Mouse (Mus musculus) lung, embryonic 16.5 days (tissue): Measurements from ENCODE around the gene Crbn. TPM values are rescaled to one million over a fixed set of nuclear protein-coding genes. Genes with fewer than 3 reads are reported as not detected.
A peak's percentile ranks its signal among the peaks of the same experiment; 100 is the strongest.

Source experiments
- ATAC-seq: fragments of 200-750 bp; cut with Nextera tagmentation; 2 replicates; pipeline ENCODE4 v1.8.0; 2017; ENCODE audit warnings: low read depth, mild to moderate bottlenecking, moderate library complexity
- H3K27ac ChIP-seq: fragments of 300-500 bp; sonication (generic); 2 replicates; pipeline ENCODE4 v1.5.1; 2014; ENCODE audit warnings: mild to moderate bottlenecking, control low read depth, low read length
- H3K27me3 ChIP-seq: fragments of 300-500 bp; sonication (generic); 2 replicates; pipeline ENCODE4 v1.6.1; 2014; ENCODE audit warnings: low read depth, low read length, mixed read lengths; ENCODE audit not compliant: control insufficient read depth, insufficient read depth
- H3K36me3 ChIP-seq: fragments of 300-500 bp; sonication (generic); 2 replicates; pipeline ENCODE4 v1.6.1; 2014; ENCODE audit warnings: low read length; ENCODE audit not compliant: control insufficient read depth, insufficient read depth
- H3K4me1 ChIP-seq: fragments of 300-500 bp; sonication (generic); replicated peaks from 2 replicates; pipeline ENCODE4 v1.6.1; 2014; ENCODE audit warnings: low read length, mixed read lengths; ENCODE audit not compliant: control insufficient read depth, insufficient read depth
- H3K4me2 ChIP-seq: fragments of 300-500 bp; sonication (generic); 2 replicates; pipeline ENCODE4 v1.6.1; 2014; ENCODE audit warnings: low read depth, low read length, control low read depth
- H3K4me3 ChIP-seq: fragments of 300-500 bp; sonication (generic); 2 replicates; pipeline ENCODE4 v1.5.1; 2014; ENCODE audit warnings: mild to moderate bottlenecking, low read length, control low read depth
- H3K9ac ChIP-seq: fragments of 300-500 bp; sonication (generic); 2 replicates; pipeline ENCODE4 v1.6.1; 2014; ENCODE audit warnings: low read length, control low read depth
- H3K9me3 ChIP-seq: fragments of 300-500 bp; sonication (generic); 2 replicates; pipeline ENCODE4 v1.6.1; 2016; ENCODE audit warnings: low read length; ENCODE audit not compliant: control insufficient read depth
- WGBS: fragments of 180-500 bp; shearing (Covaris S2); extraction: QIAGEN DNeasy Blood & Tissue Kit; methylation state at CpG from one replicate; pipeline ENCODE4 v1.1.7; 2014; 5-methylcytosine and 5-hydroxymethylcytosine counted together
- polyA plus RNA-seq: library from polyadenylated mRNA; unstranded; fragments of >200 nt; fragmentation: Nextera tagmentation; extraction: Ambion mirVana; gene quantifications from 2 replicates; pipeline ENCODE4 v1.2.1, GENCODE M21; 2015

Gene Crbn
- polyA plus RNA-seq, 1 experiment from 2014 or later = 46.7 TPM

GRCm38 (mm10) chr6:106809161-106809560 is 9.3 kb upstream of the Crbn start:
- H3K4me1 ChIP-seq = no peaks in the 10 kb centered on the region
- no peak overlapping the region for H3K27ac ChIP-seq
- H3K9ac ChIP-seq = no peak overlapping the region
- no peak overlapping the region for H3K4me3 ChIP-seq
- H3K36me3 ChIP-seq = no peaks in the 10 kb centered on the region
- H3K27me3 ChIP-seq = no peaks in the 10 kb centered on the region
- no peaks in the 10 kb centered on the region for H3K9me3 ChIP-seq
- ATAC-seq = no peak
- WGBS = 48% methylated on average over 2 of the region's 2 CpGs
- H3K4me2 ChIP-seq = no peak overlapping the region

GRCm38 (mm10) chr6:106804904-106805303 is 5.0 kb upstream of the Crbn start:
- 29% methylated on average over 2 of the region's 2 CpGs for WGBS
- H3K4me1 ChIP-seq = no peaks in the 10 kb centered on the region
- no peak overlapping the region for H3K4me2 ChIP-seq
- H3K27ac ChIP-seq = no peak overlapping the region
- no peak overlapping the region for H3K9ac ChIP-seq
- H3K9me3 ChIP-seq = no peaks in the 10 kb centered on the region
- H3K27me3 ChIP-seq = no peaks in the 10 kb centered on the region
- ATAC-seq = peak; percentile 52; the same call in 1 of the 2 replicates
- H3K36me3 ChIP-seq = no peaks in the 10 kb centered on the region
- H3K4me3 ChIP-seq = no peak overlapping the region

- ATAC-seq = no peak
- no peaks in the 10 kb centered on the region for H3K27me3 ChIP-seq
- no peak overlapping the region for H3K27ac ChIP-seq
- H3K9me3 ChIP-seq = no peaks in the 10 kb centered on the region
- H3K4me2 ChIP-seq = peak overlapping the region; percentile 45
- 0 out of 2 replicates have a peak, but pooled peaks cover 2% of the 10 kb centered on the region for H3K36me3 ChIP-seq
- H3K4me3 ChIP-seq = peak overlapping the region; percentile 95
- 52% methylated on average over 5 of the region's 5 CpGs for WGBS
- H3K4me1 ChIP-seq = peaks cover 6% of the 10 kb centered on the region
- no peak overlapping the region for H3K9ac ChIP-seq
These were observed 315 bp upstream of the Crbn start for GRCm38 (mm10) chr6:106800227-106800557.

- H3K9ac ChIP-seq = no peak overlapping the region
- no peak for ATAC-seq
- 87% methylated on average over 13 of the region's 13 CpGs for WGBS
These were observed 5.6 kb downstream of the Crbn start for GRCm38 (mm10) chr6:106794094-106794814.

GRCm38 (mm10) chr6:106793621-106794020 is 6.3 kb downstream of the Crbn start:
- Histone ChIP-seq H3K27me3 (no peaks in the 10 kb centered on the region), H3K9ac (no peak overlapping the region), H3K9me3 (no peaks in the 10 kb centered on the region), H3K36me3 (peaks cover 6% of the 10 kb centered on the region), H3K27ac (no peak overlapping the region), H3K4me3 (no peak overlapping the region), H3K4me1 (no peaks in the 10 kb centered on the region; the same call in none of the 2 replicates), H3K4me2 (no peak overlapping the region)
- no peak for ATAC-seq
- WGBS = 91% methylated on average over 10 of the region's 10 CpGs

More at GRCm38 (mm10) chr6:106794094-106794814, 5.6 kb downstream of the Crbn start:
- Histone ChIP-seq H3K27ac (no peak overlapping the region), H3K36me3 (peaks cover 6% of the 10 kb centered on the region), H3K4me3 (no peak overlapping the region), H3K4me1 (peaks cover 5% of the 10 kb centered on the region), H3K4me2 (no peak overlapping the region), H3K27me3 (no peaks in the 10 kb centered on the region), H3K9me3 (no peaks in the 10 kb centered on the region)

GRCm38 (mm10) chr6:106793088-106793487 is 6.8 kb downstream of the Crbn start:
- ATAC-seq = no peak
- WGBS = 94% methylated on average over 7 of the region's 7 CpGs
- Histone ChIP-seq H3K36me3 (peaks cover 9% of the 10 kb centered on the region), H3K4me2 (no peak overlapping the region), H3K27ac (no peak overlapping the region), H3K4me3 (no peak overlapping the region), H3K9ac (no peak overlapping the region), H3K27me3 (no peaks in the 10 kb centered on the region), H3K9me3 (no peaks in the 10 kb centered on the region), H3K4me1 (no peaks in the 10 kb centered on the region)

- Histone ChIP-seq H3K27ac (no peak overlapping the region), H3K4me3 (no peak overlapping the region), H3K36me3 (peaks cover 9% of the 10 kb centered on the region), H3K9ac (no peak overlapping the region), H3K4me1 (no peaks in the 10 kb centered on the region), H3K27me3 (no peaks in the 10 kb centered on the region), H3K9me3 (no peaks in the 10 kb centered on the region), H3K4me2 (no peak overlapping the region)
- 93% methylated on average over 5 of the region's 5 CpGs for WGBS
- no peak for ATAC-seq
These were observed 7.4 kb downstream of the Crbn start for GRCm38 (mm10) chr6:106792486-106792885.

GRCm38 (mm10) chr6:106791429-106791828 is 8.4 kb downstream of the Crbn start:
- Histone ChIP-seq H3K27ac (no peak overlapping the region), H3K4me3 (no peak overlapping the region), H3K9ac (no peak overlapping the region), H3K4me2 (no peak overlapping the region), H3K36me3 (peaks cover 9% of the 10 kb centered on the region), H3K9me3 (no peaks in the 10 kb centered on the region), H3K4me1 (no peaks in the 10 kb centered on the region), H3K27me3 (no peaks in the 10 kb centered on the region)
- 91% methylated on average over 8 of the region's 8 CpGs for WGBS
- ATAC-seq = no peak

- Histone ChIP-seq H3K4me2 (no peak overlapping the region), H3K4me3 (no peak overlapping the region), H3K36me3 (peaks cover 8% of the 10 kb centered on the region; the same call in 1 of the 2 replicates), H3K9me3 (no peaks in the 10 kb centered on the region), H3K27me3 (no peaks in the 10 kb centered on the region), H3K27ac (no peak overlapping the region), H3K4me1 (no peaks in the 10 kb centered on the region), H3K9ac (no peak overlapping the region)
- no peak for ATAC-seq
- 79% methylated on average over 3 of the region's 3 CpGs for WGBS
These were observed 12.7 kb downstream of the Crbn start for GRCm38 (mm10) chr6:106787138-106787537.
